Mouse (Mus musculus): Measurements from ENCODE around the gene Stx8.

DNA sequence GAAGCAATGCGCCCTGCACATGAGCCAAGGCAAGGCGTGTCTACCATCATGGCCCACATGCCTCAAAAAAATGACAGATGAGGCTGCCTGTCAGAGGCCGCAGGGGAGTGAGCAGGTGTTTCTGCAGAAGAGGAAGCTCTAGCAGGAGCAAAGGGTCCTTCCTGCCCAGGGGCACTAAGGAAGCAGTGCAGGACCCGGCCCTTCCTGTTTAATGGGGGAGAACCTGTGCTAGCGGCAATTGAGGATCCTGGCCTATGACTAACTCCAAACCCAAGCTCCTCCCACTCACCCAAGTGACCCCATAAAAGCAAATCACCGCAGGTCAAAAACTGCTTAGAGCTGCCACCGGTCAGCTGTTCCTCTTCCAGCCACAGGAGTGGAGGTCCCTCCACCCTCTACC is 287.5 kb downstream of the Stx8 start:
- TF ChIP-seq CTCF (IDR thresholded peaks at IDR 0.05; ENCODE audit: low read depth, low read length) (no peak), POLR2A (IDR thresholded peaks at IDR 0.05; ENCODE audit: extremely low read depth, insufficient read depth, low read length) (no peak)
